In genomic region chr3:93480053-93480452, GRCm38 (mm10) we compare ENCODE assay signal across 45 mouse cellular contexts. TPM values are rescaled to one million over a fixed set of nuclear protein-coding genes. Genes with fewer than 3 reads are reported as not detected.
"Had no signal": no experiment of that assay in that cellular context is flagged by ENCODE, and none has a peak within 500 bp of the region (broad histone marks: within the 10 kb centered on the region; RNA-seq: fewer than 3 reads in every experiment).

No protein-coding gene starts in this region.

- DNase-seq: left cerebral cortex, postnatal 4 days; liver; liver, embryonic 13.5 days; liver, postnatal 0 days; lung, adult 2 months; lung, postnatal 14 days; midbrain, embryonic 14.5 days had no signal

- H3K4me1 ChIP-seq: limb, embryonic 12.5 days; limb, embryonic 13.5 days; limb, embryonic 15.5 days; liver, embryonic 12.5 days; liver, embryonic 13.5 days; liver, embryonic 15.5 days; megakaryocyte, embryonic 14.5 days; midbrain, embryonic 10.5 days; midbrain, embryonic 12.5 days; midbrain, embryonic 13.5 days; midbrain, embryonic 15.5 days; neural tube, embryonic 12.5 days; neural tube, embryonic 13.5 days had no signal

- ATAC-seq: liver, embryonic 12.5 days; liver, postnatal 0 days; midbrain, embryonic 13.5 days; midbrain, embryonic 15.5 days; midbrain, embryonic 16.5 days had no signal

- H3K4me3 ChIP-seq: left cerebral cortex, adult 2 months; limb, embryonic 10.5 days; limb, embryonic 12.5 days; limb, embryonic 13.5 days; limb, embryonic 15.5 days; liver, embryonic 12.5 days; liver, embryonic 13.5 days; liver, embryonic 15.5 days; lung, embryonic 15.5 days; megakaryocyte, embryonic 14.5 days; midbrain, embryonic 10.5 days; midbrain, embryonic 12.5 days; midbrain, embryonic 13.5 days; midbrain, embryonic 15.5 days; myocyte; neural tube, embryonic 12.5 days; neural tube, embryonic 13.5 days had no signal

- H3K27me3 ChIP-seq: limb, embryonic 12.5 days; limb, embryonic 13.5 days; limb, embryonic 15.5 days; liver, embryonic 12.5 days; liver, embryonic 13.5 days; liver, embryonic 15.5 days; lung, embryonic 15.5 days; megakaryocyte, embryonic 14.5 days; midbrain, embryonic 12.5 days; midbrain, embryonic 13.5 days; midbrain, embryonic 15.5 days; neural tube, embryonic 12.5 days; neural tube, embryonic 13.5 days had no signal

- H3K9ac ChIP-seq: limb, embryonic 12.5 days; limb, embryonic 13.5 days; limb, embryonic 15.5 days; liver, embryonic 12.5 days; liver, embryonic 13.5 days; liver, embryonic 14.5 days; liver, embryonic 15.5 days; liver, postnatal 0 days; lung, embryonic 15.5 days; midbrain, embryonic 12.5 days; midbrain, embryonic 13.5 days; midbrain, embryonic 15.5 days; neural tube, embryonic 12.5 days; neural tube, embryonic 13.5 days had no signal

- H3K9me3 ChIP-seq: limb, embryonic 10.5 days; limb, embryonic 12.5 days; limb, embryonic 13.5 days; limb, embryonic 15.5 days; liver, embryonic 12.5 days; liver, embryonic 13.5 days; liver, embryonic 15.5 days; lung, embryonic 15.5 days; midbrain, embryonic 10.5 days; midbrain, embryonic 12.5 days; midbrain, embryonic 13.5 days; midbrain, embryonic 15.5 days; neural tube, embryonic 12.5 days; neural tube, embryonic 13.5 days had no signal

- H3K27ac ChIP-seq: left cerebral cortex, adult 2 months; limb, embryonic 10.5 days; limb, embryonic 12.5 days; limb, embryonic 13.5 days; limb, embryonic 15.5 days; liver, embryonic 12.5 days; liver, embryonic 13.5 days; liver, embryonic 14.5 days; liver, embryonic 15.5 days; lung, embryonic 15.5 days; macrophage; midbrain, embryonic 10.5 days; midbrain, embryonic 12.5 days; midbrain, embryonic 13.5 days; midbrain, embryonic 15.5 days; neural tube, embryonic 12.5 days; neural tube, embryonic 13.5 days had no signal

- H3K36me3 ChIP-seq: limb, embryonic 10.5 days; limb, embryonic 12.5 days; limb, embryonic 13.5 days; limb, embryonic 15.5 days; liver, embryonic 12.5 days; liver, embryonic 13.5 days; liver, embryonic 15.5 days; lung, embryonic 15.5 days; midbrain, embryonic 10.5 days; midbrain, embryonic 12.5 days; midbrain, embryonic 13.5 days; midbrain, embryonic 15.5 days; neural tube, embryonic 12.5 days; neural tube, embryonic 13.5 days had no signal

- H3K4me2 ChIP-seq: limb, embryonic 12.5 days; limb, embryonic 13.5 days; limb, embryonic 15.5 days; liver, embryonic 11.5 days; liver, embryonic 12.5 days; liver, embryonic 13.5 days; liver, embryonic 15.5 days; lung, embryonic 15.5 days; midbrain, embryonic 11.5 days; midbrain, embryonic 12.5 days; midbrain, embryonic 13.5 days; midbrain, embryonic 15.5 days; neural tube, embryonic 12.5 days; neural tube, embryonic 13.5 days had no signal

RNA-seq across cellular contexts. Expression of gene Tchhl1, which starts 11.5 kb away (rescaled TPM):
- total RNA-seq: left cerebral cortex, adult 18-20 months; left cerebral cortex, adult 2 months; left cerebral cortex, adult 8-10 months; left cerebral cortex, postnatal 10 days; left cerebral cortex, postnatal 14 days; left cerebral cortex, postnatal 25 days; left cerebral cortex, postnatal 36 days; left cerebral cortex, postnatal 4 days; liver, adult 2 months; megakaryocyte progenitor cell, adult 5-6 weeks; megakaryocyte, adult 5-6 weeks; megakaryocyte-erythroid progenitor cell, adult 5-6 weeks; midbrain, postnatal 0 days; monocyte, adult 5-6 weeks had no signal
- polyA plus RNA-seq: limb, embryonic 10.5 days; limb, embryonic 11.5 days; limb, embryonic 12.5 days; limb, embryonic 13.5 days; limb, embryonic 14.5 days; limb, embryonic 15.5 days; liver, adult 2 months; liver, embryonic 11.5 days; liver, embryonic 12.5 days; liver, embryonic 13.5 days; liver, embryonic 14.5 days; liver, embryonic 15.5 days; liver, embryonic 16.5 days; liver, postnatal 0 days; lung, adult 2 months; lung, embryonic 15.5 days; lung, embryonic 16.5 days; macrophage; midbrain, embryonic 10.5 days; midbrain, embryonic 11.5 days; midbrain, embryonic 12.5 days; midbrain, embryonic 13.5 days; midbrain, embryonic 14.5 days; midbrain, embryonic 15.5 days; midbrain, embryonic 16.5 days; midbrain, postnatal 0 days; myocyte; neural tube, embryonic 11.5 days; neural tube, embryonic 12.5 days; neural tube, embryonic 13.5 days had no signal

RNA-seq across cellular contexts. Expression of gene Tchh, which starts 37.9 kb away (rescaled TPM):
- total RNA-seq: megakaryocyte-erythroid progenitor cell, adult 5-6 weeks; monocyte, adult 5-6 weeks had no signal
